Mouse (Mus musculus) small intestine, adult 2 months (tissue): ENCODE measurements around the gene Ube2l3. TPM values are rescaled to one million over a fixed set of nuclear protein-coding genes. Genes with fewer than 3 reads are reported as not detected.

ENCODE experiments used
- H3K27ac ChIP-seq: fragments of 200-500 bp; 2 replicates; pipeline ENCODE4 v1.5.1; 2012; ENCODE audit warnings: low read depth, low read length, control low read depth, inconsistent platforms; ENCODE audit not compliant: insufficient read depth
- H3K27me3 ChIP-seq: fragments of 200-500 bp; 2 replicates; pipeline ENCODE4 v1.6.1; 2012; ENCODE audit warnings: mild to moderate bottlenecking, moderate library complexity, low read length, inconsistent platforms; ENCODE audit not compliant: control insufficient read depth, insufficient read depth
- H3K36me3 ChIP-seq: fragments of 200-500 bp; 2 replicates; pipeline ENCODE4 v1.6.1; 2012; ENCODE audit warnings: mild to moderate bottlenecking, low read length, control low read depth, inconsistent platforms; ENCODE audit not compliant: control insufficient read depth, insufficient read depth
- H3K4me1 ChIP-seq: fragments of 200-500 bp; 2 replicates; pipeline ENCODE4 v1.6.1; 2012; ENCODE audit warnings: low read length, inconsistent platforms, mixed read lengths; ENCODE audit not compliant: control insufficient read depth, insufficient read depth, insufficient read length
- H3K4me3 ChIP-seq: fragments of 200-500 bp; 2 replicates; pipeline ENCODE4 v1.5.1; 2012; ENCODE audit warnings: low read depth, mild to moderate bottlenecking, control low read depth, inconsistent platforms, low read length, moderate library complexity
- CTCF ChIP-seq: fragments of 200-500 bp; IDR thresholded peaks from 2 replicates; pipeline ENCODE4 v1.5.1; 2012; ENCODE audit warnings: low read depth, mild to moderate bottlenecking, control low read depth, inconsistent platforms, low read length, moderate library complexity, mixed read lengths; ENCODE audit not compliant: insufficient replicate concordance, insufficient read length; ENCODE audit errors: extremely low read depth
- POLR2A ChIP-seq: fragments of 200-500 bp; IDR thresholded peaks from 2 replicates; pipeline ENCODE4 v1.6.1; 2012; ENCODE audit warnings: low read depth, mild to moderate bottlenecking, control low read depth, inconsistent platforms, low read length, moderate library complexity
- WGBS: fragments of 180-500 bp; shearing (Covaris S2); methylation state at CpG from one replicate; pipeline ENCODE4 v1.1.7; 2018; 5-methylcytosine and 5-hydroxymethylcytosine counted together
- polyA plus RNA-seq: library from polyadenylated mRNA; depleted of rRNA; stranded (reverse); fragments of >200 nt; gene quantifications from 2 replicates; pipeline ENCODE4 v1.2.3, GENCODE M21; 2012; rRNA removed

Gene Ube2l3
- polyA plus RNA-seq, result 24.3 and 62.7 TPM in 2 replicates

DNA sequence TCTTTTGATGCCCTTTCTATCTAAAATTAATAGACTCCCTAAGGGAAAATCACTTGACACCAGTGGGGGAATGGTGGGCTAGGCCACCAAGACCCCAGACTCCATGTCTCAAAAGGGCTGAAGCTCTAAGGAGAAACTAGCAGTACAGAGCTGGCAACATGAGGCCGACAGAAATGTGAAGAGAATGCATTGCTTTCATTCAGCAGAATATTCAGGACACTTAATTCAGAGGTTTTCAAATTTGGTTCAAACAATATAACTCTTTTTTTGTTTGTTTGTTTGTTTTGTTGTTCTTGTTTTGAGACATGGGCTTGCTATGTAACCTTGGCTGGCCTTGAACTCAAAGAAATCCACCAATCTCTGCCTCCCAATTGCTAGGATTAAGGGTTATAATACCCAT, at the start of gene Ube2l3:
Gene Ube2l3, minus strand, starts transcription at position 101 of the 400 bp plus-strand sequence.
- TF ChIP-seq POLR2A (no peak), CTCF (no peak)
- WGBS, result 95% methylated on average over 1 of the region's 1 CpGs
- no peak within 1 kb of the TSS for H3K27ac ChIP-seq

DNA sequence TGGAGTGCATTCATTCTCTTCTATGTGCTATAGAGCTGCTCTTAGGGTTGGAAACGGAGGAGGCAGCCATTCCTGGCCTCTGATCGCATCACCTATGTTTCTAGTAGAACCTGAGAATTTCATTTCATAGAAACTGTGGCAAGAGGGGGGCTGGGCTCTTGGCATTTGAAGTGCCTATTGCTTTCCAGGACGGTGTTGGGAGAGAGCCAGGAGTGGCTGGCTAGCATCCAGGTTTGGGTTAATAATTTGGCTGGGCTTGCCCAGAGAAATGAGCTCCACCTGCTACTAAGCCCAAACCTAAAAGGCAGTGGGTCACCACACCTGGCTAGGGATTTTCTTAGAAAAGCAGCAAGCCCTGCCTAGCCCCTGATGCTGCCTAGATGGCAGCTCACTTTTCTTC, 49.1 kb upstream of the Ube2l3 start:
- H3K4me1 ChIP-seq, result peaks cover 19% of the 10 kb centered on the region
- H3K36me3 ChIP-seq, result no peaks in the 10 kb centered on the region
- no peak overlapping the region for H3K4me3 ChIP-seq
- no peaks in the 10 kb centered on the region for H3K27me3 ChIP-seq
- no peak overlapping the region for H3K27ac ChIP-seq
- 16% methylated on average over 3 of the region's 3 CpGs for WGBS
- no peak for TF ChIP-seq CTCF
- no peak for TF ChIP-seq POLR2A

More for the DNA sequence above, at the start of gene Ube2l3:
- peaks cover 2% of the 10 kb centered on the region for H3K4me1 ChIP-seq
- no peaks in the 10 kb centered on the region for H3K27me3 ChIP-seq
- peaks cover 2% of the 10 kb centered on the region; the same call in 1 of the 2 replicates for H3K36me3 ChIP-seq
- peak within 1 kb of the TSS; percentile 95 for H3K4me3 ChIP-seq

DNA sequence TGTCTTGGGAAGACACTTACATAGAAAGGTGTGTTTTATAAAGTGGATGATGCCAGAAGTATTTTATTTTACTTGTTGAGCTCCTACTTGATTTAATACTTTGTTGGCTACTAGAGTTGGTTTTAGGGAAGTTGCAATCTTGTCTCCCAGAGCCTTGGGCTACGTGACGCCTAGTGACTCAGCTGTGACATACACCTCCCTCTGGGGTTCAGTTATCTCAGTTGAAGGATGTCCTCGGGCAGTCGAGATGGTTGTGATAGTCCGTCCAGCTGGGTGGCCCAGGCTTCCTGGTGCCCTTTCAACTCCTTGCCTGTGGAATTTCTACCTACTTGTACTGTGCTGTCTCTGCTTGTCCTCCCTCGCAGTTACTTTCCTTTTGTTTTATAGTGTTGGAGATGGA, 46.7 kb upstream of the Ube2l3 start:
- H3K4me1 ChIP-seq, result peaks cover 23% of the 10 kb centered on the region
- 21% methylated on average over 6 of the region's 6 CpGs for WGBS
- TF ChIP-seq POLR2A, result no peak
- TF ChIP-seq CTCF, result no peak
- H3K36me3 ChIP-seq, result no peaks in the 10 kb centered on the region
- H3K27ac ChIP-seq, result peak overlapping the region; percentile 20; the same call in 1 of the 2 replicates
- no peak overlapping the region for H3K4me3 ChIP-seq
- no peaks in the 10 kb centered on the region for H3K27me3 ChIP-seq

DNA sequence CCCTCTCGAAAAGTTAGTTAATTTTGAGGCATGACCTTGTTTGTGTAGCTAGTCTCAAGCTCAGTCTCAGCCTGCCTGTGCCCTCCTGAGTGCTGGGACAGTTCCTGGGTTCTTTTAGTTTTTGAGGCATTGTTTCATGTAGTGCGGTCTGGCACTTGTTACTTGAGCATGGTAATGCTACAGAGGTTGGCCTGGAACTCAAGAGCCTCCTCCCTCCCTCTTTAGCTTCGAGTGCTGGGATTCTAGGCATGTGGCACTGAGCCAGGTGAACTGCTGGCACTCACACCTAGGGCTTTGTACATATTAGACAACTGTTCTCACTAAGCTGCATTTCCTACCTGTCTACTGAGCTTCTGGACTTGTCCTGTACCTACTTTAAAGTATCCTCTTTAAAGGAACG, 45.3 kb upstream of the Ube2l3 start:
- H3K4me3 ChIP-seq, result no peak overlapping the region
- WGBS, result 34% methylated on average over 4 of the region's 4 CpGs
- H3K27me3 ChIP-seq, result no peaks in the 10 kb centered on the region
- no peak overlapping the region for H3K27ac ChIP-seq
- no peaks in the 10 kb centered on the region for H3K36me3 ChIP-seq
- TF ChIP-seq CTCF (no peak), POLR2A (no peak)
- peaks cover 30% of the 10 kb centered on the region for H3K4me1 ChIP-seq

- Histone ChIP-seq H3K4me1 (peaks cover 22% of the 10 kb centered on the region), H3K27ac (no peak overlapping the region), H3K27me3 (no peaks in the 10 kb centered on the region), H3K4me3 (no peak overlapping the region), H3K36me3 (no peaks in the 10 kb centered on the region)
- TF ChIP-seq CTCF (no peak), POLR2A (no peak)
- 22% methylated on average over 1 of the region's 1 CpGs for WGBS
Observed at GRCm38 (mm10) chr16:17244996-17245395, 42.5 kb upstream of the Ube2l3 start.

DNA sequence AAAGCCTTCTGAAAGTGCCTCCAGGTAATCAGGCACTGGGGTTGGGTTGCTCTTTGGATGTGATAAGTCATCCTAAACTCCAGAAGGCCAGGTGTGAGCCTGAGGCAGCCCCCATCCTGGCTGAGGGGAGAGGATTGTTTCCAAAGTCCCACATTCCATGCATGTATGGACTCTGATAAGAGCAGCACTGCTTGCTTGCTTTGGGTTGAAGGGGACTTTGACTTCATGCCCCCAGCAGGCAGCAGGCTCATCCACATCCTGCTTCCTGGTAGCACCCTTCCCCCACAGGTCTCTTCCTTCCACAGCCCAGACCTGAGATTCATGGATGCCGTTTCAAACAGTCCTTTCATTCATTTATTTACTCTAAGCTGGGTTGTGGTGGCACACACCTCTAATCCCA, 41.3 kb upstream of the Ube2l3 start:
- no peaks in the 10 kb centered on the region for H3K36me3 ChIP-seq
- no peaks in the 10 kb centered on the region for H3K27me3 ChIP-seq
- TF ChIP-seq CTCF (no peak), POLR2A (no peak)
- no peak overlapping the region for H3K4me3 ChIP-seq
- H3K4me1 ChIP-seq, result peaks cover 27% of the 10 kb centered on the region
- peak overlapping the region; percentile 40; the same call in 1 of the 2 replicates for H3K27ac ChIP-seq
- 6% methylated on average over 1 of the region's 1 CpGs for WGBS

DNA sequence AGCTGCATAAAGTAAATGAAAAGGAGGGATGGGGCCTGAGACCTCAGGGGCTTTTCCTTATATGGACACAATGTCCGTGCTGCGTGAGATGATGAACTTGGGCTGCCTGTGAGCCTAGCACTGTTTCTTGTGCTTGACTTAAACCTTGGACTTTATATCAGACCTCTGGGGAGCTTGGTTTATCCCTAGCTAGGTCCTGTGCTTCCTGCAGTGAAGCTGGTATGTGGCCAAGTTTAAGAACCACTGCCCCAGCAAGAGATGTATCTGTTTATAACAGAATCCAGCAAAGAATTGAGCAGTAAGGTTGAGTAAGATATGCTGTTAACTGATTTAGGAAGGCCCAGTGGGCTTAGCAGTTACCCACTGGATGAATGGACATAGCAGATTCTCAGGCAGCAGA, 37.0 kb upstream of the Ube2l3 start:
- H3K36me3 ChIP-seq, result no peaks in the 10 kb centered on the region
- 19% methylated on average over 2 of the region's 2 CpGs for WGBS
- no peak overlapping the region for H3K27ac ChIP-seq
- TF ChIP-seq CTCF (no peak), POLR2A (no peak)
- no peak overlapping the region for H3K4me3 ChIP-seq
- H3K4me1 ChIP-seq, result peaks cover 40% of the 10 kb centered on the region
- no peaks in the 10 kb centered on the region for H3K27me3 ChIP-seq

DNA sequence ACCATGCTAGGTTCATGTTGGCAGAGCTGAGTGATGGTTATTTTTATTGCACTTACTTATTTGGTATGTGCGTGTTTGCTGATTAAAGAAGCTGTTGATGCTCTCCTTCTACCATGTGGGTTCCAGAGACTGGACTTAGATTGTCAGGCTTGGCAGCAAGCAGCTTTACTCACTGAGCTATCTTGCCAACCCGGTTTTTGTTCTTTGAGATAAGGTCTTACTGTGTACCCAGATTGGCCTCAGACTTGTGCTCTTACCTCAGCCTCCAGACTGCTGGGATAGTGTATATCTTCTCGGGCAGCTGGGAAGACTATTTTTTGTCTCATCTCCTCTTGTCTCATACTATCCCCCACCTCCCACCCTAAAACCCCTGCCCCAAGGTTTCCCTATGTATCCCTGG, 35.2 kb upstream of the Ube2l3 start:
- peaks cover 36% of the 10 kb centered on the region for H3K4me1 ChIP-seq
- no peak for TF ChIP-seq POLR2A
- no peak for TF ChIP-seq CTCF
- no peak overlapping the region for H3K4me3 ChIP-seq
- no peak overlapping the region for H3K27ac ChIP-seq
- WGBS, result 18% methylated on average over 3 of the region's 3 CpGs
- no peaks in the 10 kb centered on the region for H3K36me3 ChIP-seq
- H3K27me3 ChIP-seq, result no peaks in the 10 kb centered on the region
